In genomic region chr10:128369218-128369543, GRCm38 (mm10) we compare ENCODE assay signal across 9 mouse cellular contexts. TPM values are rescaled to one million over a fixed set of nuclear protein-coding genes. Genes with fewer than 3 reads are reported as not detected.
A peak's percentile ranks its signal among the peaks of the same experiment; 100 is the strongest.
DNase-seq lines count a peak whose midpoint lies in the region; ATAC-seq and TF ChIP-seq lines count a peak whose summit lies in the region.
"Had no signal": no experiment of that assay in that cellular context is flagged by ENCODE, and none has a peak within 500 bp of the region (broad histone marks: within the 10 kb centered on the region; RNA-seq: fewer than 3 reads in every experiment).

No protein-coding gene starts in this region.

- peak overlapping the region; percentile 90 for H3K27ac ChIP-seq in kidney, embryonic 14.5 days (ENCODE audit: low read depth, low read length)
- H3K27ac ChIP-seq in bone marrow macrophage, adult 2 months (ENCODE audit: insufficient read depth, low read depth, low read length) = peak overlapping the region; percentile 93
- peak overlapping the region; percentile 96 for H3K27ac ChIP-seq in hindbrain, embryonic 12.5 days
- H3K27ac ChIP-seq in midbrain, embryonic 12.5 days (replicated peaks) = peak overlapping the region; percentile 97

- no peaks in the 10 kb centered on the region for H3K27me3 ChIP-seq in kidney, embryonic 14.5 days (ENCODE audit: control insufficient read depth, insufficient read depth, low read length)
- no peaks in the 10 kb centered on the region for H3K27me3 ChIP-seq in hindbrain, embryonic 12.5 days
- H3K27me3 ChIP-seq in midbrain, embryonic 12.5 days = no peaks in the 10 kb centered on the region
- H3K27me3 ChIP-seq: Patski had no signal

- H3K9ac ChIP-seq in kidney, embryonic 14.5 days (ENCODE audit: low read depth, low read length) = peak overlapping the region; percentile 73
- peak overlapping the region; percentile 77 for H3K9ac ChIP-seq in hindbrain, embryonic 12.5 days
- peak overlapping the region; percentile 76 for H3K9ac ChIP-seq in midbrain, embryonic 12.5 days (replicated peaks)

- peaks cover 7% of the 10 kb centered on the region for H3K4me1 ChIP-seq in kidney, embryonic 14.5 days (ENCODE audit: control insufficient read depth, insufficient read depth, low read length)
- H3K4me1 ChIP-seq in bone marrow macrophage, adult 2 months (ENCODE audit: control insufficient read depth, insufficient read depth, low read length) = peaks cover 40% of the 10 kb centered on the region
- H3K4me1 ChIP-seq in hindbrain, embryonic 12.5 days = peaks cover 14% of the 10 kb centered on the region
- peaks cover 17% of the 10 kb centered on the region for H3K4me1 ChIP-seq in midbrain, embryonic 12.5 days

- 4% methylated on average over 9 of the region's 9 CpGs for WGBS in kidney, embryonic 14.5 days
- 8% methylated on average over 9 of the region's 9 CpGs for WGBS in hindbrain, embryonic 12.5 days
- 5% methylated on average over 9 of the region's 9 CpGs for WGBS in midbrain, embryonic 12.5 days

- no peak for TF ChIP-seq CTCF in bone marrow macrophage, adult 2 months (IDR thresholded peaks at IDR 0.05; ENCODE audit: low read depth, low read length)

- H3K4me2 ChIP-seq in kidney, embryonic 14.5 days (replicated peaks; ENCODE audit: low read depth, low read length) = peak overlapping the region; percentile 86
- H3K4me2 ChIP-seq in hindbrain, embryonic 12.5 days (replicated peaks) = peak overlapping the region; percentile 77
- peak overlapping the region; percentile 92 for H3K4me2 ChIP-seq in midbrain, embryonic 12.5 days (replicated peaks)

- peaks cover 3% of the 10 kb centered on the region for H3K36me3 ChIP-seq in kidney, embryonic 14.5 days (ENCODE audit: control insufficient read depth, insufficient read depth, low read length)
- H3K36me3 ChIP-seq in hindbrain, embryonic 12.5 days = peaks cover 9% of the 10 kb centered on the region
- peaks cover 14% of the 10 kb centered on the region for H3K36me3 ChIP-seq in midbrain, embryonic 12.5 days

- H3K9me3 ChIP-seq in kidney, embryonic 14.5 days (ENCODE audit: control insufficient read depth, low read length) = no peaks in the 10 kb centered on the region
- H3K9me3 ChIP-seq in hindbrain, embryonic 12.5 days (replicated peaks) = no peaks in the 10 kb centered on the region
- H3K9me3 ChIP-seq in midbrain, embryonic 12.5 days = peaks cover 1% of the 10 kb centered on the region; the same call in 1 of the 2 replicates

- DNase-seq in kidney, postnatal 10 days = no peak
- DNase-seq in urinary bladder, postnatal 25 days (ENCODE audit: low spot score) = no peak
- DNase-seq in left cerebral cortex, adult 8-10 months (ENCODE audit: low spot score in 2 of 2) = no peak
- no peak for DNase-seq in left cerebral cortex, postnatal 10 days (ENCODE audit: extremely low spot score in 1 of 2, low spot score in 2 of 2)

- no peak for ATAC-seq in kidney, embryonic 14.5 days (ENCODE audit: low FRiP score, low TSS enrichment)
- ATAC-seq in hindbrain, embryonic 12.5 days (ENCODE audit: low FRiP score) = no peak
- ATAC-seq in midbrain, embryonic 12.5 days (ENCODE audit: low FRiP score, low read depth) = no peak

- TF ChIP-seq POLR2A in bone marrow macrophage, adult 2 months (IDR thresholded peaks at IDR 0.05; ENCODE audit: borderline replicate concordance, low read depth, low read length) = no peak

- intact Hi-C loops in left cerebral cortex, postnatal 10 days (cut with DNase I) = no loop called here

- H3K4me3 ChIP-seq in kidney, embryonic 14.5 days (ENCODE audit: low read length) = peak overlapping the region; percentile 70
- H3K4me3 ChIP-seq in bone marrow macrophage, adult 2 months (ENCODE audit: insufficient read depth, low read length) = peak overlapping the region; percentile 79
- H3K4me3 ChIP-seq in hindbrain, embryonic 12.5 days = peak overlapping the region; percentile 71
- peak overlapping the region; percentile 72 for H3K4me3 ChIP-seq in midbrain, embryonic 12.5 days

RNA-seq across cellular contexts. Expression of gene Coq10a, which starts 0.4 kb away (rescaled TPM):
- polyA plus RNA-seq in kidney, embryonic 14.5 days (2014; fragmentation: Nextera tagmentation; extraction: Ambion mirVana) = 15.5 and 18.6 TPM in 2 replicates
- polyA plus RNA-seq in bone marrow macrophage, adult 2 months (2012; ENCODE audit: insufficient read depth, insufficient read length, missing spikeins) = 40.6 and 46.1 TPM in 2 replicates
- 31.7 and 32.8 TPM in 2 replicates for polyA plus RNA-seq in hindbrain, embryonic 12.5 days (2016; fragmentation: Nextera tagmentation; extraction: Ambion mirVana)
- polyA plus RNA-seq in midbrain, embryonic 12.5 days (2016; fragmentation: Nextera tagmentation; extraction: Ambion mirVana) = 28.6 and 33.6 TPM in 2 replicates
- total RNA-seq in left cerebral cortex, adult 8-10 months (2022) = 10 to 100 TPM; 59.3 to 62.4 (median 61.5) TPM
- total RNA-seq in left cerebral cortex, postnatal 10 days (2021) = 10 to 100 TPM; 69.8 to 74.6 TPM

RNA-seq across cellular contexts. Expression of gene Ankrd52, which starts 7.7 kb away (rescaled TPM):
- 12.7 and 19.3 TPM in 2 replicates for polyA plus RNA-seq in kidney, embryonic 14.5 days (2014; fragmentation: Nextera tagmentation; extraction: Ambion mirVana)
- 33.1 and 34.8 TPM in 2 replicates for polyA plus RNA-seq in bone marrow macrophage, adult 2 months (2012; ENCODE audit: insufficient read depth, insufficient read length, missing spikeins)
- polyA plus RNA-seq in hindbrain, embryonic 12.5 days (2016; fragmentation: Nextera tagmentation; extraction: Ambion mirVana) = 13.6 and 13.7 TPM in 2 replicates
- 12.9 and 13.5 TPM in 2 replicates for polyA plus RNA-seq in midbrain, embryonic 12.5 days (2016; fragmentation: Nextera tagmentation; extraction: Ambion mirVana)
- 10 to 100 TPM; 41.2 to 49.0 (median 44.8) TPM for total RNA-seq in left cerebral cortex, adult 8-10 months (2022)
- total RNA-seq in left cerebral cortex, postnatal 10 days (2021) = 10 to 100 TPM; 74.4 TPM

RNA-seq across cellular contexts. Expression of gene Cs, which starts 31.6 kb away (rescaled TPM):
- 135 and 225 TPM in 2 replicates for polyA plus RNA-seq in kidney, embryonic 14.5 days (2014; fragmentation: Nextera tagmentation; extraction: Ambion mirVana)
- polyA plus RNA-seq in bone marrow macrophage, adult 2 months (2012; ENCODE audit: insufficient read depth, insufficient read length, missing spikeins) = 98.1 and 109 TPM in 2 replicates
- 207 and 208 TPM in 2 replicates for polyA plus RNA-seq in hindbrain, embryonic 12.5 days (2016; fragmentation: Nextera tagmentation; extraction: Ambion mirVana)
- polyA plus RNA-seq in midbrain, embryonic 12.5 days (2016; fragmentation: Nextera tagmentation; extraction: Ambion mirVana) = 205 and 209 TPM in 2 replicates
- 100 to 1,000 TPM; 221 to 239 (median 230) TPM for total RNA-seq in left cerebral cortex, adult 8-10 months (2022)
- total RNA-seq in left cerebral cortex, postnatal 10 days (2021) = 100 to 1,000 TPM; 287 to 288 TPM

RNA-seq across cellular contexts. Expression of gene Slc39a5, which starts 31.8 kb away (rescaled TPM):
- 15.1 and 22.6 TPM in 2 replicates for polyA plus RNA-seq in kidney, embryonic 14.5 days (2014; fragmentation: Nextera tagmentation; extraction: Ambion mirVana)
- polyA plus RNA-seq in bone marrow macrophage, adult 2 months (2012; ENCODE audit: insufficient read depth, insufficient read length, missing spikeins) = not detected in 2 replicates
- polyA plus RNA-seq in hindbrain, embryonic 12.5 days (2016; fragmentation: Nextera tagmentation; extraction: Ambion mirVana) = 0.43 TPM in 1 of 2 replicates, not detected in the other
- not detected in 2 replicates for polyA plus RNA-seq in midbrain, embryonic 12.5 days (2016; fragmentation: Nextera tagmentation; extraction: Ambion mirVana)
- total RNA-seq in left cerebral cortex, adult 8-10 months (2022) = under 1 TPM in 3 of 4 experiments, not detected in 1; 0.27 to 0.61 (median 0.59) TPM
- under 1 TPM; 0.56 to 0.69 TPM for total RNA-seq in left cerebral cortex, postnatal 10 days (2021)

RNA-seq across cellular contexts. Expression of gene Nabp2, which starts 42.1 kb away (rescaled TPM):
- 87.8 and 103 TPM in 2 replicates for polyA plus RNA-seq in kidney, embryonic 14.5 days (2014; fragmentation: Nextera tagmentation; extraction: Ambion mirVana)
- polyA plus RNA-seq in bone marrow macrophage, adult 2 months (2012; ENCODE audit: insufficient read depth, insufficient read length, missing spikeins) = 47.2 and 62.7 TPM in 2 replicates
- polyA plus RNA-seq in hindbrain, embryonic 12.5 days (2016; fragmentation: Nextera tagmentation; extraction: Ambion mirVana) = 102 and 104 TPM in 2 replicates
- polyA plus RNA-seq in midbrain, embryonic 12.5 days (2016; fragmentation: Nextera tagmentation; extraction: Ambion mirVana) = 127 and 147 TPM in 2 replicates
- total RNA-seq in left cerebral cortex, adult 8-10 months (2022) = 10 to 100 TPM; 90.1 to 97.4 (median 94.1) TPM
- 10 to 100 TPM; 88.5 to 93.8 TPM for total RNA-seq in left cerebral cortex, postnatal 10 days (2021)
